Mouse (Mus musculus): Measurements from ENCODE around the gene Il6st.

Il6st gene

GRCm38 (mm10) chr13:112463868-112464625 lies at the start of gene Il6st:
Il6st (plus strand) TSS chr13:112464070.
- peak; percentile 99 for DNase-seq (ENCODE audit: low spot score)

- no peak for DNase-seq (ENCODE audit: low spot score)
These were observed 48.0 kb upstream of the Il6st start for GRCm38 (mm10) chr13:112415896-112416295.

GRCm38 (mm10) chr13:112416410-112417162 lies 47.3 kb upstream of the Il6st start:
- peak; percentile 33 for DNase-seq (ENCODE audit: low spot score)

- peak; percentile 38 for DNase-seq (ENCODE audit: low spot score)
These were observed 46.7 kb upstream of the Il6st start for GRCm38 (mm10) chr13:112417163-112417523.

- peak; percentile 28 for DNase-seq (ENCODE audit: low spot score)
These were observed 45.9 kb upstream of the Il6st start for GRCm38 (mm10) chr13:112417861-112418423.

- peak; percentile 26 for DNase-seq (ENCODE audit: low spot score)
These were observed 45.3 kb upstream of the Il6st start for GRCm38 (mm10) chr13:112418595-112418994.

- DNase-seq (ENCODE audit: low spot score) = no peak
These were observed 39.7 kb upstream of the Il6st start for GRCm38 (mm10) chr13:112424212-112424611.

- DNase-seq (ENCODE audit: low spot score) = no peak
These were observed 39.2 kb upstream of the Il6st start for GRCm38 (mm10) chr13:112424635-112425034.

GRCm38 (mm10) chr13:112425181-112425654 lies 38.7 kb upstream of the Il6st start:
- DNase-seq (ENCODE audit: low spot score) = no peak

GRCm38 (mm10) chr13:112426265-112427135 lies 37.4 kb upstream of the Il6st start:
- no peak for DNase-seq (ENCODE audit: low spot score)

GRCm38 (mm10) chr13:112427136-112427470 lies 36.8 kb upstream of the Il6st start:
- peak; percentile 10 for DNase-seq (ENCODE audit: low spot score)

- peak; percentile 12 for DNase-seq (ENCODE audit: low spot score)
These were observed 36.3 kb upstream of the Il6st start for GRCm38 (mm10) chr13:112427521-112427920.

- no peak for DNase-seq (ENCODE audit: low spot score)
These were observed 30.6 kb upstream of the Il6st start for GRCm38 (mm10) chr13:112433271-112433670.

GRCm38 (mm10) chr13:112435241-112436075 lies 28.4 kb upstream of the Il6st start:
- DNase-seq (ENCODE audit: low spot score) = no peak

- no peak for DNase-seq (ENCODE audit: low spot score)
These were observed 27.6 kb upstream of the Il6st start for GRCm38 (mm10) chr13:112436288-112436687.

- DNase-seq (ENCODE audit: low spot score) = no peak
These were observed 25.6 kb upstream of the Il6st start for GRCm38 (mm10) chr13:112438001-112438868.

GRCm38 (mm10) chr13:112439105-112439818 lies 24.6 kb upstream of the Il6st start:
- no peak for DNase-seq (ENCODE audit: low spot score)

- peak; percentile 73 for DNase-seq (ENCODE audit: low spot score)
These were observed 23.9 kb upstream of the Il6st start for GRCm38 (mm10) chr13:112439917-112440361.

GRCm38 (mm10) chr13:112440668-112441067 lies 23.2 kb upstream of the Il6st start:
- DNase-seq (ENCODE audit: low spot score) = no peak
